Mouse (Mus musculus): ENCODE results near the gene Csnk1g1.

GRCm38 (mm10) chr9:66072754-66073153 is 164.0 kb downstream of the Csnk1g1 start:
- TF ChIP-seq CTCF (IDR thresholded peaks at IDR 0.05; ENCODE audit: control insufficient read depth, insufficient read depth, low read length) (no peak), POLR2A (IDR thresholded peaks at IDR 0.05; ENCODE audit: borderline replicate concordance, control insufficient read depth, low read depth, low read length) (no peak)
